ENCODE assay signal across 19 mouse cellular contexts in the genomic region with DNA sequence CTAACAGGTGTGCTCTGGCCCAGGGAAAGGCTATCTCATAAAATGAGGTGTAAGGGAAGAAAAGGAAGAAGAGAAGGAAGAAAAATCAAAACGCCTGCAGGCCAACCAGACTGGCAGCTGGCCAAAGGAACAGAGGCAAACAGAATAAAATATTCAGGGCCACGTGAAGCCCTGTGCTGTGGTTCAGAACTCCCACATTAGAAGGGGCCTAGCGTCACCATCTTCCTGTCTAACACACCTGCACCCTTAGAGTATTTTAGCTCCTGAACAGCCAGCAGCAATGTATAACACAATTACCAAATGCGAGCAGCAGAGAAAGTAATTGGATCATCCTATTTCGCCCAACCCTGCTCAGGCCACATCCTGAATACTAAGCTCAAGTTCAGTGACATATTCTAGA. TPM values are rescaled to one million over a fixed set of nuclear protein-coding genes. Genes with fewer than 3 reads are reported as not detected.
A peak's percentile ranks its signal among the peaks of the same experiment; 100 is the strongest.
DNase-seq lines count a peak whose midpoint lies in the region; ATAC-seq lines count a peak whose summit lies in the region.
"Had no signal": no experiment of that assay in that cellular context is flagged by ENCODE, and none has a peak within 500 bp of the region (broad histone marks: within the 10 kb centered on the region; RNA-seq: fewer than 3 reads in every experiment).

No protein-coding gene starts in this region.

- peak; percentile 85 for DNase-seq in CD4-positive helper T cell, adult 2 months (ENCODE audit: low read depth, low spot score)
- peak; percentile 13 for DNase-seq in MN1 (ENCODE audit: low spot score)
- DNase-seq in natural killer cell, adult 2 months (ENCODE audit: low spot score in 2 of 2), result peak; percentile 32 to 52
- DNase-seq in thymus, postnatal 14 days, result peak; percentile 77
- DNase-seq in cerebellum, postnatal 4 days (ENCODE audit: low spot score in 2 of 2), result no peak
- no peak for DNase-seq in layer of hippocampus, adult 18-20 months (ENCODE audit: low spot score in 2 of 2)
- DNase-seq: adrenal gland, postnatal 14 days; cerebellum, adult 11-12 months; cerebellum, postnatal 36 days; gastrocnemius, postnatal 25 days; kidney, adult 8-10 months; layer of hippocampus, adult 9-11 months; lung, adult 18-20 months; lung, postnatal 14 days had no signal

- no peak for ATAC-seq in megakaryocyte progenitor cell, adult 5-6 weeks (replicated peaks; ENCODE audit: poor library complexity)
- ATAC-seq: forebrain, embryonic 15.5 days; midbrain, embryonic 15.5 days; Patski had no signal

RNA-seq across cellular contexts. Expression of a gene that starts 39.1 kb away (rescaled TPM):
- total RNA-seq in layer of hippocampus, adult 18-20 months (2021), result under 1 TPM; 0.05 to 0.10 TPM
- total RNA-seq in megakaryocyte progenitor cell, adult 5-6 weeks (2015), result 0.05 and 1.2 TPM in 2 replicates
- total RNA-seq in megakaryocyte progenitor cell, adult 5-6 weeks (2017), result 1.5 and 1.8 TPM in 2 replicates

RNA-seq across cellular contexts. Expression of a gene that starts 46.5 kb away (rescaled TPM):
- not detected for total RNA-seq in layer of hippocampus, adult 18-20 months (2021)
- not detected in 2 replicates for total RNA-seq in megakaryocyte progenitor cell, adult 5-6 weeks (2015)
- total RNA-seq in megakaryocyte progenitor cell, adult 5-6 weeks (2017), result not detected in 2 replicates
- total RNA-seq: adrenal gland, postnatal 14 days; gastrocnemius, postnatal 25 days; left cerebral cortex, adult 2 months had no signal

Comparison
In these comparisons a context has a peak if more than half of its experiments do, and no peak if none do; other contexts are left out.
1. DNase-seq: peak in CD4-positive helper T cell, adult 2 months (single experiment), MN1 (single experiment), natural killer cell, adult 2 months (2 of 2) and thymus, postnatal 14 days (single experiment); none in cerebellum, postnatal 4 days (0 of 2) and layer of hippocampus, adult 18-20 months (0 of 2).